Mouse (Mus musculus) liver, adult 2 months (tissue): Measurements from ENCODE around the gene Atp1b3. TPM values are rescaled to one million over a fixed set of nuclear protein-coding genes. Genes with fewer than 3 reads are reported as not detected.
A peak's percentile ranks its signal among the peaks of the same experiment; 100 is the strongest.

ENCODE experiments used
- DNase-seq: peaks from one replicate; pipeline ENCODE4 v3.0.0-alpha.2; 2011; ENCODE audit warnings: low read depth, low spot score; ENCODE audit errors: extremely low read depth
- H3K27ac ChIP-seq: fragments of 200-500 bp; replicated peaks from 2 replicates; pipeline ENCODE4 v1.5.1; 2012; ENCODE audit warnings: low read depth, mild to moderate bottlenecking, control low read depth, inconsistent platforms, low read length; ENCODE audit not compliant: insufficient read depth
- H3K27me3 ChIP-seq: fragments of 200-500 bp; 2 replicates; pipeline ENCODE4 v1.6.1; 2012; ENCODE audit warnings: mild to moderate bottlenecking, moderate library complexity, low read length, inconsistent platforms; ENCODE audit not compliant: control insufficient read depth, insufficient read depth
- H3K36me3 ChIP-seq: fragments of 200-500 bp; 2 replicates; pipeline ENCODE4 v1.6.1; 2012; ENCODE audit warnings: low read length, inconsistent platforms; ENCODE audit not compliant: control insufficient read depth, insufficient read depth
- H3K4me1 ChIP-seq: fragments of 200-500 bp; 2 replicates; pipeline ENCODE4 v1.6.1; 2011; ENCODE audit warnings: low read length; ENCODE audit not compliant: control insufficient read depth, insufficient read depth
- H3K4me3 ChIP-seq: fragments of 200-500 bp; 2 replicates; pipeline ENCODE4 v1.5.1; 2011; ENCODE audit warnings: low read depth, mild to moderate bottlenecking, control low read depth, low read length, moderate library complexity; ENCODE audit not compliant: insufficient read depth
- H3K79me2 ChIP-seq: fragments of 200-500 bp; 2 replicates; pipeline ENCODE4 v1.6.1; 2012; ENCODE audit warnings: inconsistent platforms, mild to moderate bottlenecking, low read length, moderate library complexity; ENCODE audit not compliant: control insufficient read depth, insufficient read depth
- H3K9ac ChIP-seq: fragments of 200-500 bp; 2 replicates; pipeline ENCODE4 v1.6.1; 2012; ENCODE audit warnings: low read depth, mild to moderate bottlenecking, control low read depth, inconsistent platforms, low read length
- CTCF ChIP-seq: fragments of 200-500 bp; IDR thresholded peaks from 2 replicates; pipeline ENCODE4 v1.5.1; 2011; ENCODE audit warnings: low read depth, low read length, control low read depth
- POLR2A ChIP-seq: fragments of 200-500 bp; IDR thresholded peaks from 2 replicates; pipeline ENCODE4 v1.6.1; 2011; ENCODE audit warnings: low read length, control low read depth; ENCODE audit not compliant: insufficient read depth; ENCODE audit errors: extremely low read depth
- WGBS: fragments of 180-500 bp; shearing (Covaris S2); methylation state at CpG from one replicate; pipeline ENCODE4 v1.1.7; 2018; 5-methylcytosine and 5-hydroxymethylcytosine counted together
- polyA plus RNA-seq: library from polyadenylated mRNA; depleted of rRNA; stranded (reverse); fragments of >200 nt; gene quantifications from 2 replicates; pipeline ENCODE4 v1.2.3, GENCODE M21; 2012
- total RNA-seq: library from RNA; depleted of rRNA; stranded (reverse); fragments of >200 nt; gene quantifications from 2 replicates; pipeline ENCODE4 v1.2.3, GENCODE M21; 2014

Atp1b3 gene
- total and polyA plus RNA-seq, 2 experiments: 13.5 to 22.3 TPM

- TF ChIP-seq CTCF (no peak), POLR2A (no peak)
- Histone ChIP-seq H3K27ac (no peak overlapping the region), H3K4me1 (no peaks in the 10 kb centered on the region; the same call in 1 of the 2 replicates), H3K9ac (no peak overlapping the region), H3K36me3 (peaks cover 10% of the 10 kb centered on the region), H3K27me3 (no peaks in the 10 kb centered on the region), H3K4me3 (no peak overlapping the region), H3K79me2 (peaks cover 12% of the 10 kb centered on the region; the same call in 1 of the 2 replicates)
- no peak for DNase-seq
- 74% methylated on average over 5 of the region's 5 CpGs for WGBS
Measured at GRCm38 (mm10) chr9:96348885-96349284, 15.4 kb downstream of the Atp1b3 start.

- Histone ChIP-seq H3K79me2 (peaks cover 4% of the 10 kb centered on the region; the same call in 1 of the 2 replicates), H3K4me3 (no peak overlapping the region), H3K9ac (no peak overlapping the region), H3K27me3 (no peaks in the 10 kb centered on the region), H3K36me3 (peaks cover 23% of the 10 kb centered on the region), H3K4me1 (no peaks in the 10 kb centered on the region; the same call in 1 of the 2 replicates), H3K27ac (no peak overlapping the region)
- WGBS: 99% methylated on average over 3 of the region's 3 CpGs
- TF ChIP-seq POLR2A: no peak
- TF ChIP-seq CTCF: no peak
- no peak for DNase-seq
Measured at GRCm38 (mm10) chr9:96345750-96346149, 18.5 kb downstream of the Atp1b3 start.

GRCm38 (mm10) chr9:96331146-96331545 is 33.1 kb downstream of the Atp1b3 start:
- H3K27ac ChIP-seq: no peak overlapping the region
- H3K79me2 ChIP-seq: no peaks in the 10 kb centered on the region
- peaks cover 26% of the 10 kb centered on the region; the same call in 1 of the 2 replicates for H3K36me3 ChIP-seq
- 94% methylated on average over 5 of the region's 5 CpGs for WGBS
- no peaks in the 10 kb centered on the region for H3K27me3 ChIP-seq
- H3K4me3 ChIP-seq: no peak overlapping the region
- no peak overlapping the region for H3K9ac ChIP-seq
- no peaks in the 10 kb centered on the region for H3K4me1 ChIP-seq
- no peak for DNase-seq
- no peak for TF ChIP-seq POLR2A
- TF ChIP-seq CTCF: no peak

- 88% methylated on average over 4 of the region's 4 CpGs for WGBS
- Histone ChIP-seq H3K36me3 (peaks cover 5% of the 10 kb centered on the region; the same call in 1 of the 2 replicates), H3K4me3 (no peak overlapping the region), H3K27ac (no peak overlapping the region), H3K79me2 (no peaks in the 10 kb centered on the region), H3K4me1 (no peaks in the 10 kb centered on the region), H3K9ac (no peak overlapping the region), H3K27me3 (no peaks in the 10 kb centered on the region)
- DNase-seq: no peak
- TF ChIP-seq CTCF (no peak), POLR2A (no peak)
Measured at GRCm38 (mm10) chr9:96328226-96328625, 36.0 kb downstream of the Atp1b3 start.

- Histone ChIP-seq H3K9ac (no peak overlapping the region), H3K4me1 (no peaks in the 10 kb centered on the region), H3K36me3 (no peaks in the 10 kb centered on the region), H3K4me3 (no peak overlapping the region), H3K27me3 (no peaks in the 10 kb centered on the region), H3K27ac (no peak overlapping the region), H3K79me2 (no peaks in the 10 kb centered on the region)
- no peak for TF ChIP-seq POLR2A
- TF ChIP-seq CTCF: no peak
- 66% methylated on average over 6 of the region's 6 CpGs for WGBS
- peak; percentile 37 for DNase-seq
Measured at GRCm38 (mm10) chr9:96326496-96326923, 37.7 kb downstream of the Atp1b3 start.

- 78% methylated on average over 4 of the region's 4 CpGs for WGBS
Measured at GRCm38 (mm10) chr9:96324502-96324901, 39.7 kb downstream of the Atp1b3 start.

More at GRCm38 (mm10) chr9:96324502-96324901, 39.7 kb downstream of the Atp1b3 start:
- no peak for TF ChIP-seq CTCF
- no peak for TF ChIP-seq POLR2A
- no peaks in the 10 kb centered on the region for H3K4me1 ChIP-seq
- DNase-seq: no peak
- H3K27me3 ChIP-seq: no peaks in the 10 kb centered on the region
- H3K27ac ChIP-seq: no peak overlapping the region
- H3K9ac ChIP-seq: no peak overlapping the region
- no peaks in the 10 kb centered on the region for H3K79me2 ChIP-seq
- H3K4me3 ChIP-seq: no peak overlapping the region
- peaks cover under 1% of the 10 kb centered on the region; the same call in 1 of the 2 replicates for H3K36me3 ChIP-seq
